Mouse (Mus musculus): Measurements from ENCODE around the gene Pld5. TPM values are rescaled to one million over a fixed set of nuclear protein-coding genes. Genes with fewer than 3 reads are reported as not detected.
"Not testable (repeated sequence)": the region's sequence is repeated elsewhere in the genome, so short reads cannot be mapped to it uniquely, and the experiment has no call there.

The Pld5 gene
- total RNA-seq, 4 experiments from 2014 or later = 0.71 to 2.3 (median 1.9) TPM

GRCm38 (mm10) chr1:176043056-176043455 is 232.1 kb downstream of the Pld5 start:
- DNase-seq (ENCODE audit: low spot score in 2 of 2) = no peak

- no peak for DNase-seq (ENCODE audit: low spot score in 2 of 2)
Measured at GRCm38 (mm10) chr1:176039923-176040322, 235.2 kb downstream of the Pld5 start.

- DNase-seq (ENCODE audit: low spot score in 2 of 2) = no peak
Measured at GRCm38 (mm10) chr1:176036028-176036427, 239.1 kb downstream of the Pld5 start.

GRCm38 (mm10) chr1:176034699-176035098 is 240.4 kb downstream of the Pld5 start:
- DNase-seq (ENCODE audit: low spot score in 2 of 2) = no peak

- no peak for DNase-seq (ENCODE audit: low spot score in 2 of 2)
Measured at GRCm38 (mm10) chr1:176033698-176034097, 241.4 kb downstream of the Pld5 start.

GRCm38 (mm10) chr1:176029063-176029462 is 246.0 kb downstream of the Pld5 start:
- DNase-seq (ENCODE audit: low spot score in 2 of 2) = no peak

GRCm38 (mm10) chr1:176028397-176028796 is 246.7 kb downstream of the Pld5 start:
- no peak for DNase-seq (ENCODE audit: low spot score in 2 of 2)

- no peak for DNase-seq (ENCODE audit: low spot score in 2 of 2)
Measured at GRCm38 (mm10) chr1:176024501-176024900, 250.6 kb downstream of the Pld5 start.

- no peak for DNase-seq (ENCODE audit: low spot score in 2 of 2)
Measured at GRCm38 (mm10) chr1:176018523-176018922, 256.6 kb downstream of the Pld5 start.

GRCm38 (mm10) chr1:176016076-176016475 is 259.0 kb downstream of the Pld5 start:
- DNase-seq (ENCODE audit: low spot score in 2 of 2) = no peak

GRCm38 (mm10) chr1:176013497-176014268 is 261.4 kb downstream of the Pld5 start:
- no peak for DNase-seq (ENCODE audit: low spot score in 2 of 2)

- DNase-seq (ENCODE audit: low spot score in 2 of 2) = no peak
Measured at GRCm38 (mm10) chr1:176011535-176011934, 263.6 kb downstream of the Pld5 start.

- no peak for DNase-seq (ENCODE audit: low spot score in 2 of 2)
Measured at GRCm38 (mm10) chr1:176011072-176011471, 264.0 kb downstream of the Pld5 start.

GRCm38 (mm10) chr1:176008411-176008810 is 266.7 kb downstream of the Pld5 start:
- no peak for DNase-seq (ENCODE audit: low spot score in 2 of 2)

- no peak for DNase-seq (ENCODE audit: low spot score in 2 of 2)
Measured at GRCm38 (mm10) chr1:176000599-176000998, 274.5 kb downstream of the Pld5 start.

GRCm38 (mm10) chr1:175997076-175997651 is 277.9 kb downstream of the Pld5 start:
- DNase-seq (ENCODE audit: low spot score in 2 of 2) = no peak

- DNase-seq (ENCODE audit: low spot score in 2 of 2) = no peak
Measured at GRCm38 (mm10) chr1:175988912-175989311, 286.2 kb downstream of the Pld5 start.

GRCm38 (mm10) chr1:175988448-175988847 is 286.7 kb downstream of the Pld5 start:
- DNase-seq (ENCODE audit: low spot score in 2 of 2) = no peak

GRCm38 (mm10) chr1:175979014-175979413 is 296.1 kb downstream of the Pld5 start, which contains the start of gene Rbm8a2:
Gene Rbm8a2, minus strand, starts transcription at chr1:175979114.
- not testable (repeated sequence) for DNase-seq (ENCODE audit: low spot score in 2 of 2)

GRCm38 (mm10) chr1:175970710-175971109 is 304.4 kb downstream of the Pld5 start:
- no peak for DNase-seq (ENCODE audit: low spot score in 2 of 2)

- no peak for DNase-seq (ENCODE audit: low spot score in 2 of 2)
Measured at GRCm38 (mm10) chr1:175967004-175967745, 307.9 kb downstream of the Pld5 start.

GRCm38 (mm10) chr1:175961786-175962185 is 313.3 kb downstream of the Pld5 start:
- DNase-seq (ENCODE audit: low spot score in 2 of 2) = no peak

Measured in layer of hippocampus, adult 8-10 months (tissue).